Mouse (Mus musculus): ENCODE data around the gene Trpm7.
A peak's percentile ranks its signal among the peaks of the same experiment; 100 is the strongest.

DNA sequence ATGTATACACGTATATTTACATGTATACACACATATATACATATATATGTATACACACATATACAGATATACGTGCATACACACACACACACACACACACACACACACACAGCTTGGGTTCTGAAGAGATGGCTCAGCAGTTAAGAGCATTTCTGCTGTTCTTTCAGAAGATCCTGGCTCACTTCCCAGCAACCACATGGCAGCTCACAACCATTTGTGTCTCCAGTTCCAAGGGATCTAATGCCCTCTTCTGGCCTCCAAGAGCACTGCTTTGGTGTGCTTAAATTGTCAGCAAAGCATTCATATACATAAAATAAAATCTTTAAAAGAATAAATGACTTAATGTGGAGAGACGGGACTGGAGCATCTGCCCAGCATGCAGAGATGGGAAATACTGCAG lies 93.6 kb downstream of the Trpm7 start:
- TF ChIP-seq CTCF (IDR thresholded peaks at IDR 0.05; ENCODE audit: low read depth, low read length) (peak; percentile 49), POLR2A (IDR thresholded peaks at IDR 0.05; ENCODE audit: insufficient read depth, low read length) (no peak)
